Mouse (Mus musculus) liver, embryonic 16.5 days (tissue): ENCODE measurements around the gene Traf3ip3. TPM values are rescaled to one million over a fixed set of nuclear protein-coding genes. Genes with fewer than 3 reads are reported as not detected.

Source experiments
- ATAC-seq: fragments of 200-750 bp; cut with Nextera tagmentation; 2 replicates; pipeline ENCODE4 v1.8.0; 2017; ENCODE audit warnings: low read depth, mild to moderate bottlenecking, moderate number of reproducible peaks, moderate library complexity
- H3K27ac ChIP-seq: fragments of 300-500 bp; sonication (generic); 2 replicates; pipeline ENCODE4 v1.5.1; 2014; ENCODE audit warnings: mild to moderate bottlenecking, low read length
- H3K27me3 ChIP-seq: fragments of 300-500 bp; sonication (generic); 2 replicates; pipeline ENCODE4 v1.6.1; 2014; ENCODE audit warnings: low read depth, low read length, mixed read lengths; ENCODE audit not compliant: control insufficient read depth, insufficient read depth
- H3K36me3 ChIP-seq: fragments of 300-500 bp; sonication (generic); 2 replicates; pipeline ENCODE4 v1.6.1; 2014; ENCODE audit warnings: mild to moderate bottlenecking; ENCODE audit not compliant: control insufficient read depth, insufficient read depth
- H3K4me1 ChIP-seq: fragments of 300-500 bp; sonication (generic); 2 replicates; pipeline ENCODE4 v1.6.1; 2014; ENCODE audit warnings: low read depth, low read length, mixed read lengths; ENCODE audit not compliant: control insufficient read depth
- H3K4me2 ChIP-seq: fragments of 300-500 bp; sonication (generic); 2 replicates; pipeline ENCODE4 v1.6.1; 2014; ENCODE audit warnings: low read depth, low read length, mixed read lengths
- H3K4me3 ChIP-seq: fragments of 300-500 bp; sonication (generic); 2 replicates; pipeline ENCODE4 v1.5.1; 2014; ENCODE audit warnings: low read depth, mild to moderate bottlenecking, low read length
- H3K9ac ChIP-seq: fragments of 300-500 bp; sonication (generic); 2 replicates; pipeline ENCODE4 v1.6.1; 2014; ENCODE audit warnings: low read depth, low read length
- H3K9me3 ChIP-seq: fragments of 300-500 bp; sonication (generic); replicated peaks from 2 replicates; pipeline ENCODE4 v1.6.1; 2016; ENCODE audit warnings: low read length; ENCODE audit not compliant: control insufficient read depth
- WGBS: fragments of 180-500 bp; shearing (Covaris S2); extraction: QIAGEN DNeasy Blood & Tissue Kit; methylation state at CpG from one replicate; pipeline ENCODE4 v1.1.7; 2014; ENCODE audit not compliant: insufficient replicate concordance; 5-methylcytosine and 5-hydroxymethylcytosine counted together
- polyA plus RNA-seq: library from polyadenylated mRNA; unstranded; fragments of >200 nt; fragmentation: Nextera tagmentation; extraction: Ambion mirVana; gene quantifications from 2 replicates; pipeline ENCODE4 v1.2.1, GENCODE M21; 2015

Gene Traf3ip3
- polyA plus RNA-seq, 1 experiment from 2014 or later = 9.4 TPM

DNA sequence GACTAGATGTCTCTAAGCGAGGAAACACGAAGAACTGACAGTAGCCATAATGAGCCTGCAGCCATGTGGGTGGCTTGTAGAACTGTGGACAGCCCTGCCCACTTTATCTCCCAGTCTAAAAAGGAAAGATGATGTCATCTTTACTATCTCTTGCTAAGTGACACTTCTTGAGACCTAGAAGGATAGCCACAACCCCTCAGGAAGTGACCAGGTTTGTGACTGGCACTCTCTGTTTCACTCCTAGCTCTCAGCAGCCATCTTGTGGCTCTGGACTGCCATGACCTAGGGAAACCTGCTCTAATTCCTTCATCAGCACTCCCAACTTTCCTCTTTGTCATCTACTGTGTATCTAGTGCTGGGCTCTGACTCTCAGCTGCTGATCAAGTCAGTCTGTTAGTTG is 3.2 kb downstream of the Traf3ip3 start:
- 63% methylated on average over 2 of the region's 2 CpGs for WGBS
- no peaks in the 10 kb centered on the region for H3K27me3 ChIP-seq
- H3K9ac ChIP-seq = no peak overlapping the region
- no peaks in the 10 kb centered on the region for H3K4me1 ChIP-seq
- H3K36me3 ChIP-seq = no peaks in the 10 kb centered on the region
- ATAC-seq = no peak
- no peaks in the 10 kb centered on the region for H3K9me3 ChIP-seq
- H3K4me3 ChIP-seq = no peak overlapping the region
- no peak overlapping the region for H3K27ac ChIP-seq
- H3K4me2 ChIP-seq = no peak overlapping the region

- H3K27ac ChIP-seq = no peak overlapping the region
These were observed 3.9 kb downstream of the Traf3ip3 start for GRCm38 (mm10) chr1:193197494-193198205.

DNA sequence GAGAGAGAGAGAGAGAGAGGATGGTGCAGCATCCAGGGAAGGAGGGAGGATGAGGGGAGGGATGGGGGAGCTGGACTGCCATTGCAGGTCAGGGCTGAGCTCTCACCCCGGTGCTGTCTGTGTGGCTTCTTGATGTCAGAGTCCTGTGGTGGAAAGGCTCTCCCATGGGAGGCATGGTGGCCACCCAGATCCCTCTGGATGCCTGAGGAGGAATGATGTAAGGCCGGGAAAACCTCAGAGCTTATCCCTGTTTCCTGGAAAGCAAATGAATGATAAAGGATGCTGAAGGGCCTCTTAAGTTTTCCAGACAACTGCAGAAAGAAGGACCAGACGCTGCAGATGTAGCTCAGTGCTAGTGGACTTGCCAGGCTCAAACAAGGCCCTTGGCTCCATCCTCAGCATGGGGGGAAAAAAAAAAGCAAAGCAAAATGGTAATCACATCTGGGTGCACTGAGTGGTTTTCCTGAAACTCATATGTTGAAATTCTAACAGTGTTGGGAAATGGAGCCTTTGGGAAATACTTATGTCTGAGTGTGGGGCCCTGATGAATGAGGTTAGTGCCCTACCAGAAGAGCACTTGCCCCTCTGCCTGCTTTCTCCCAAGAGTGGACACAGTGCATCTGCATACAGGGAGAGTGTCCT is 6.2 kb downstream of the Traf3ip3 start:
- no peak for ATAC-seq
- H3K9me3 ChIP-seq = no peaks in the 10 kb centered on the region
- H3K4me2 ChIP-seq = no peak overlapping the region
- no peak overlapping the region for H3K27ac ChIP-seq
- H3K27me3 ChIP-seq = no peaks in the 10 kb centered on the region
- H3K4me1 ChIP-seq = no peaks in the 10 kb centered on the region
- H3K36me3 ChIP-seq = no peaks in the 10 kb centered on the region
- no peak overlapping the region for H3K9ac ChIP-seq
- H3K4me3 ChIP-seq = no peak overlapping the region
- WGBS = 50% methylated on average over 3 of the region's 3 CpGs

More at GRCm38 (mm10) chr1:193197494-193198205, 3.9 kb downstream of the Traf3ip3 start:
- 66% methylated on average over 18 of the region's 18 CpGs for WGBS
- Histone ChIP-seq H3K4me3 (no peak overlapping the region), H3K4me1 (no peaks in the 10 kb centered on the region), H3K36me3 (no peaks in the 10 kb centered on the region), H3K27me3 (no peaks in the 10 kb centered on the region), H3K4me2 (no peak overlapping the region), H3K9me3 (no peaks in the 10 kb centered on the region), H3K9ac (no peak overlapping the region)
- no peak for ATAC-seq

GRCm38 (mm10) chr1:193194416-193195140 is 6.9 kb downstream of the Traf3ip3 start:
- no peak for ATAC-seq
- Histone ChIP-seq H3K9me3 (no peaks in the 10 kb centered on the region), H3K27me3 (no peaks in the 10 kb centered on the region), H3K4me2 (no peak overlapping the region), H3K4me3 (no peak overlapping the region), H3K9ac (no peak overlapping the region), H3K36me3 (no peaks in the 10 kb centered on the region), H3K4me1 (no peaks in the 10 kb centered on the region), H3K27ac (no peak overlapping the region)
- WGBS = 70% methylated on average over 3 of the region's 3 CpGs

DNA sequence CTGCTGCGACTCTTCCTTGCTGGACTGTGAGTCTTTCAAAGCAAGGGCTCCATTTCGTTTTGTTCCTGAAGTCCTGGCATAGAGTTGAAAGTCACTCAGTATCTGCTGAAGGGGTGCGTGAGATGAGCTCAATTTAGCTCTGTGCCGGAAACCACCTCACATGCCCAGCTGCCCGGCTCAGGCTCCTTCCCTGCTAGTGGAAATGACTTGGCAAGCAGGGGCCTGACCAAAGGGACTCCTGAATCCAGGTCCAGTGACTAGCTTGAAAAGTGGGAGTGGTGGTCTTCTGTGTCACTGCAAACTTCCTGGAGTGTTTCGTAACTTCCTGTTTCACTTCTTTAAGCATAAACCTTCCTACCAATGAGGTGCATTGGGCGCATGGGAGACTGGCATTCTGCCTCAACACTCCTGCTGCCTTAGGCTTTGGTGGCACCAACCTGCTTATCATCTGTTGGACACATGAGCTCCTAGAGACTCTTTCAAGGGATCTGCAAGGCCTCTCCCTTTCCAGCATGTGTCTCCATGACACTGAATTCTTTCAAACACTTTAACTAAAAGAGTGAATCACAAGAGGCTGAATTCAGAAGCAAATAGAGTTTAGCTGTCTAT is 9.7 kb downstream of the Traf3ip3 start:
- Histone ChIP-seq H3K9ac (no peak overlapping the region), H3K4me3 (no peak overlapping the region), H3K4me2 (no peak overlapping the region), H3K27me3 (no peaks in the 10 kb centered on the region), H3K36me3 (no peaks in the 10 kb centered on the region), H3K4me1 (no peaks in the 10 kb centered on the region), H3K9me3 (no peaks in the 10 kb centered on the region), H3K27ac (no peak overlapping the region)
- WGBS = 55% methylated on average over 7 of the region's 7 CpGs
- no peak for ATAC-seq

GRCm38 (mm10) chr1:193189771-193190170 is 11.7 kb downstream of the Traf3ip3 start:
- Histone ChIP-seq H3K9ac (no peak overlapping the region), H3K36me3 (no peaks in the 10 kb centered on the region), H3K4me1 (no peaks in the 10 kb centered on the region), H3K9me3 (no peaks in the 10 kb centered on the region), H3K4me3 (no peak overlapping the region), H3K27ac (no peak overlapping the region), H3K27me3 (no peaks in the 10 kb centered on the region), H3K4me2 (no peak overlapping the region)
- 39% methylated on average over 3 of the region's 3 CpGs for WGBS
- no peak for ATAC-seq

GRCm38 (mm10) chr1:193189151-193189621 is 12.3 kb downstream of the Traf3ip3 start:
- H3K9me3 ChIP-seq = no peaks in the 10 kb centered on the region
- WGBS = 60% methylated on average over 9 of the region's 9 CpGs
- no peaks in the 10 kb centered on the region for H3K36me3 ChIP-seq
- no peaks in the 10 kb centered on the region for H3K27me3 ChIP-seq
- H3K4me3 ChIP-seq = no peak overlapping the region
- ATAC-seq = no peak
- H3K9ac ChIP-seq = no peak overlapping the region
- no peak overlapping the region for H3K4me2 ChIP-seq
- H3K27ac ChIP-seq = no peak overlapping the region
- no peaks in the 10 kb centered on the region for H3K4me1 ChIP-seq

- Histone ChIP-seq H3K9me3 (no peaks in the 10 kb centered on the region), H3K9ac (no peak overlapping the region), H3K27ac (no peak overlapping the region), H3K4me1 (no peaks in the 10 kb centered on the region), H3K4me3 (no peak overlapping the region), H3K4me2 (no peak overlapping the region), H3K36me3 (no peaks in the 10 kb centered on the region), H3K27me3 (no peaks in the 10 kb centered on the region)
- no peak for ATAC-seq
- WGBS = 64% methylated on average over 6 of the region's 6 CpGs
These were observed 13.2 kb downstream of the Traf3ip3 start for GRCm38 (mm10) chr1:193188257-193188656.
